ENCODE assay signal across 9 mouse cellular contexts in genomic region chr4:57561055-57561454, GRCm38 (mm10). TPM values are rescaled to one million over a fixed set of nuclear protein-coding genes. Genes with fewer than 3 reads are reported as not detected.
DNase-seq lines count a peak whose midpoint lies in the region; ATAC-seq lines count a peak whose summit lies in the region.
"Had no signal": no experiment of that assay in that cellular context is flagged by ENCODE, and none has a peak within 500 bp of the region (broad histone marks: within the 10 kb centered on the region; RNA-seq: fewer than 3 reads in every experiment).

No protein-coding gene starts in this region.

- H3K9ac ChIP-seq in forebrain, embryonic 12.5 days = no peak overlapping the region
- H3K9ac ChIP-seq in intestine, embryonic 15.5 days = no peak overlapping the region
- H3K9ac ChIP-seq in midbrain, embryonic 15.5 days = no peak overlapping the region

- 80% methylated on average over 6 of the region's 6 CpGs for WGBS in forebrain, embryonic 10.5 days
- WGBS in forebrain, embryonic 12.5 days = 77% methylated on average over 6 of the region's 6 CpGs
- WGBS in intestine, embryonic 15.5 days = 57% methylated on average over 6 of the region's 6 CpGs
- WGBS in midbrain, embryonic 15.5 days = 65% methylated on average over 6 of the region's 6 CpGs

- no peaks in the 10 kb centered on the region for H3K9me3 ChIP-seq in forebrain, embryonic 10.5 days
- H3K9me3 ChIP-seq in forebrain, embryonic 12.5 days = no peaks in the 10 kb centered on the region
- no peaks in the 10 kb centered on the region for H3K9me3 ChIP-seq in intestine, embryonic 15.5 days
- H3K9me3 ChIP-seq in midbrain, embryonic 15.5 days = no peaks in the 10 kb centered on the region

- no peak for DNase-seq in forebrain, embryonic 10.5 days (ENCODE audit: extremely low spot score, low spot score)
- peak; percentile 86 for DNase-seq in fibroblast of lung, adult 2 months (ENCODE audit: low read depth)
- peak; percentile 69 for DNase-seq in lung, postnatal 10 days
- no peak for DNase-seq in ovary, postnatal 10 days (ENCODE audit: low spot score)
- DNase-seq in cerebellum, adult 9-10 months = no peak
- DNase-seq: adrenal gland, adult 8-10 months had no signal

- peaks cover 9% of the 10 kb centered on the region for H3K4me1 ChIP-seq in forebrain, embryonic 10.5 days
- H3K4me1 ChIP-seq in forebrain, embryonic 12.5 days = no peaks in the 10 kb centered on the region
- no peaks in the 10 kb centered on the region for H3K4me1 ChIP-seq in intestine, embryonic 15.5 days (replicated peaks)
- H3K4me1 ChIP-seq in midbrain, embryonic 15.5 days = no peaks in the 10 kb centered on the region

- no peak for ATAC-seq in forebrain, embryonic 12.5 days (ENCODE audit: low FRiP score)
- ATAC-seq in intestine, embryonic 15.5 days = peak; percentile 34; the same call in 1 of the 2 replicates
- no peak for ATAC-seq in midbrain, embryonic 15.5 days (replicated peaks)

- no peak overlapping the region for H3K4me3 ChIP-seq in forebrain, embryonic 10.5 days
- H3K4me3 ChIP-seq in forebrain, embryonic 12.5 days (replicated peaks) = no peak overlapping the region
- H3K4me3 ChIP-seq in intestine, embryonic 15.5 days (replicated peaks) = no peak overlapping the region
- H3K4me3 ChIP-seq in midbrain, embryonic 15.5 days = no peak overlapping the region

- H3K27ac ChIP-seq in forebrain, embryonic 10.5 days = peak overlapping the region; percentile 51; the same call in 1 of the 2 replicates
- H3K27ac ChIP-seq in forebrain, embryonic 12.5 days = no peak overlapping the region
- H3K27ac ChIP-seq in intestine, embryonic 15.5 days = peak overlapping the region; percentile 73
- H3K27ac ChIP-seq in midbrain, embryonic 15.5 days = no peak overlapping the region

- H3K36me3 ChIP-seq in forebrain, embryonic 10.5 days (replicated peaks) = no peaks in the 10 kb centered on the region
- no peaks in the 10 kb centered on the region for H3K36me3 ChIP-seq in forebrain, embryonic 12.5 days (replicated peaks)
- no peaks in the 10 kb centered on the region for H3K36me3 ChIP-seq in intestine, embryonic 15.5 days
- no peaks in the 10 kb centered on the region for H3K36me3 ChIP-seq in midbrain, embryonic 15.5 days (replicated peaks)

- H3K27me3 ChIP-seq in forebrain, embryonic 10.5 days (ENCODE audit: poor library complexity, severe bottlenecking) = peaks cover 3% of the 10 kb centered on the region
- H3K27me3 ChIP-seq in forebrain, embryonic 12.5 days = peaks cover 3% of the 10 kb centered on the region; the same call in 1 of the 2 replicates
- no peaks in the 10 kb centered on the region for H3K27me3 ChIP-seq in intestine, embryonic 15.5 days (replicated peaks)
- H3K27me3 ChIP-seq in midbrain, embryonic 15.5 days (replicated peaks) = no peaks in the 10 kb centered on the region

- H3K4me2 ChIP-seq in forebrain, embryonic 12.5 days = no peak overlapping the region
- H3K4me2 ChIP-seq in intestine, embryonic 15.5 days (replicated peaks) = no peak overlapping the region
- H3K4me2 ChIP-seq in midbrain, embryonic 15.5 days = no peak overlapping the region

RNA-seq across cellular contexts. Expression of gene Pakap, which starts 6.9 kb away (rescaled TPM):
- polyA plus RNA-seq in forebrain, embryonic 10.5 days (2016; fragmentation: Nextera tagmentation; extraction: Ambion mirVana) = 17.5 and 22.6 TPM in 2 replicates
- 13.7 and 14.8 TPM in 2 replicates for polyA plus RNA-seq in forebrain, embryonic 12.5 days (2016; fragmentation: Nextera tagmentation; extraction: Ambion mirVana)
- 22.8 and 25.9 TPM in 2 replicates for polyA plus RNA-seq in intestine, embryonic 15.5 days (2015; fragmentation: Nextera tagmentation; extraction: Ambion mirVana)
- 10.9 and 11.3 TPM in 2 replicates for polyA plus RNA-seq in midbrain, embryonic 15.5 days (2015; fragmentation: Nextera tagmentation; extraction: Ambion mirVana)

Comparison
In these comparisons a context has a peak if more than half of its experiments do, and no peak if none do; other contexts are left out.
1. H3K27ac ChIP-seq: peak in forebrain, embryonic 10.5 days (single experiment) and intestine, embryonic 15.5 days (single experiment); none in forebrain, embryonic 12.5 days (single experiment) and midbrain, embryonic 15.5 days (single experiment).
2. DNase-seq: peak in fibroblast of lung, adult 2 months (single experiment) and lung, postnatal 10 days (single experiment); none in forebrain, embryonic 10.5 days (single experiment), ovary, postnatal 10 days (single experiment) and cerebellum, adult 9-10 months (single experiment).